Mouse (Mus musculus) embryonic facial prominence, embryonic 14.5 days (tissue): Measurements from ENCODE around the gene Cebpb. TPM values are rescaled to one million over a fixed set of nuclear protein-coding genes. Genes with fewer than 3 reads are reported as not detected.
A peak's percentile ranks its signal among the peaks of the same experiment; 100 is the strongest.
"Not testable (repeated sequence)": the region's sequence is repeated elsewhere in the genome, so short reads cannot be mapped to it uniquely, and the experiment has no call there.

ENCODE experiments used
- ATAC-seq: fragments of 200-750 bp; cut with Nextera tagmentation; 2 replicates; pipeline ENCODE4 v1.8.0; 2017; ENCODE audit warnings: low read depth, moderate number of reproducible peaks, moderate TSS enrichment
- DNase-seq: peaks from one replicate; pipeline ENCODE4 v3.0.0-alpha.2; 2015; ENCODE audit warnings: low spot score
- H3K27ac ChIP-seq: fragments of 300-500 bp; sonication (generic); replicated peaks from 2 replicates; pipeline ENCODE4 v1.5.1; 2014; ENCODE audit warnings: low read depth, mild to moderate bottlenecking, low read length, moderate library complexity
- H3K27me3 ChIP-seq: fragments of 300-500 bp; sonication (generic); replicated peaks from 2 replicates; pipeline ENCODE4 v1.6.1; 2014; ENCODE audit warnings: low read length; ENCODE audit not compliant: control insufficient read depth, insufficient read depth
- H3K36me3 ChIP-seq: fragments of 300-500 bp; sonication (generic); 2 replicates; pipeline ENCODE4 v1.6.1; 2014; ENCODE audit warnings: low read length, mixed read lengths; ENCODE audit not compliant: control insufficient read depth, insufficient read depth
- H3K4me1 ChIP-seq: fragments of 300-500 bp; sonication (generic); 2 replicates; pipeline ENCODE4 v1.6.1; 2014; ENCODE audit warnings: antibody characterized with exemption, low read length; ENCODE audit not compliant: control insufficient read depth, insufficient read depth
- H3K4me2 ChIP-seq: fragments of 300-500 bp; sonication (generic); 2 replicates; pipeline ENCODE4 v1.6.1; 2014; ENCODE audit warnings: low read depth, mild to moderate bottlenecking, low read length, moderate library complexity, mixed read lengths
- H3K4me3 ChIP-seq: fragments of 300-500 bp; sonication (generic); 2 replicates; pipeline ENCODE4 v1.5.1; 2014; ENCODE audit warnings: low read depth, mild to moderate bottlenecking, low read length
- H3K9ac ChIP-seq: fragments of 300-500 bp; sonication (generic); 2 replicates; pipeline ENCODE4 v1.6.1; 2014; ENCODE audit warnings: low read depth, mild to moderate bottlenecking, low read length, moderate library complexity, mixed read lengths
- H3K9me3 ChIP-seq: fragments of 300-500 bp; sonication (generic); 2 replicates; pipeline ENCODE4 v1.6.1; 2016; ENCODE audit warnings: low read length; ENCODE audit not compliant: control insufficient read depth
- WGBS: fragments of 180-500 bp; shearing (Covaris S2); extraction: QIAGEN DNeasy Blood & Tissue Kit; methylation state at CpG from one replicate; pipeline ENCODE4 v1.1.7; 2014; 5-methylcytosine and 5-hydroxymethylcytosine counted together
- polyA plus RNA-seq: library from polyadenylated mRNA; unstranded; fragments of >200 nt; fragmentation: Nextera tagmentation; extraction: Ambion mirVana; gene quantifications from 2 replicates; pipeline ENCODE4 v1.2.1, GENCODE M21; 2014

Gene Cebpb
- 18.1 and 30.3 TPM in 2 replicates for polyA plus RNA-seq

GRCm38 (mm10) chr2:167688498-167689451, at the start of gene Cebpb:
TSS of gene Cebpb (plus strand) at chr2:167688915.
- Histone ChIP-seq H3K9me3 (no peaks in the 10 kb centered on the region), H3K27ac (peak within 1 kb of the TSS; percentile 74), H3K4me3 (peak within 1 kb of the TSS; percentile 74), H3K4me2 (peak within 1 kb of the TSS; percentile 98), H3K27me3 (no peaks in the 10 kb centered on the region; the same call in 1 of the 2 replicates), H3K9ac (peak within 1 kb of the TSS; percentile 81), H3K36me3 (no peaks in the 10 kb centered on the region), H3K4me1 (0 out of 2 replicates have a peak, but pooled peaks cover 3% of the 10 kb centered on the region)
- ATAC-seq (peak; percentile 81), DNase-seq (peak; percentile 85)
- under 1% methylated on average over 36 of the region's 147 CpGs for WGBS

GRCm38 (mm10) chr2:167640279-167640678, 48.4 kb upstream of the Cebpb start:
- ATAC-seq (no peak), DNase-seq (no peak)
- Histone ChIP-seq H3K4me3 (no peak overlapping the region), H3K4me1 (no peaks in the 10 kb centered on the region), H3K27ac (no peak overlapping the region), H3K27me3 (no peaks in the 10 kb centered on the region), H3K36me3 (peaks cover 24% of the 10 kb centered on the region), H3K9me3 (no peaks in the 10 kb centered on the region), H3K9ac (no peak overlapping the region), H3K4me2 (no peak overlapping the region)
- WGBS = 81% methylated on average over 3 of the region's 3 CpGs

GRCm38 (mm10) chr2:167641337-167641736, 47.4 kb upstream of the Cebpb start:
- WGBS = 51% methylated on average over 8 of the region's 8 CpGs
- ATAC-seq (peak; percentile 34; the same call in 1 of the 2 replicates), DNase-seq (no peak)
- Histone ChIP-seq H3K4me2 (no peak overlapping the region), H3K27ac (no peak overlapping the region), H3K4me3 (no peak overlapping the region), H3K4me1 (no peaks in the 10 kb centered on the region), H3K9ac (no peak overlapping the region), H3K36me3 (peaks cover 30% of the 10 kb centered on the region), H3K27me3 (no peaks in the 10 kb centered on the region), H3K9me3 (no peaks in the 10 kb centered on the region)

GRCm38 (mm10) chr2:167642164-167642563, 46.6 kb upstream of the Cebpb start:
- Histone ChIP-seq H3K4me3 (no peak overlapping the region), H3K4me2 (no peak overlapping the region), H3K9ac (no peak overlapping the region), H3K4me1 (no peaks in the 10 kb centered on the region), H3K36me3 (peaks cover 35% of the 10 kb centered on the region), H3K27me3 (no peaks in the 10 kb centered on the region), H3K9me3 (no peaks in the 10 kb centered on the region), H3K27ac (no peak overlapping the region)
- DNase-seq (no peak), ATAC-seq (no peak)
- 87% methylated on average over 6 of the region's 6 CpGs for whole genome bisulfite sequencing

GRCm38 (mm10) chr2:167643356-167644052, 45.2 kb upstream of the Cebpb start:
- not testable (repeated sequence) for H3K4me3 ChIP-seq, H3K4me1 ChIP-seq, ATAC-seq, H3K4me2 ChIP-seq, H3K9me3 ChIP-seq, H3K27me3 ChIP-seq, H3K9ac ChIP-seq, DNase-seq, H3K27ac ChIP-seq
- peaks cover 46% of the 10 kb centered on the region for H3K36me3 ChIP-seq
- 78% methylated on average over 11 of the region's 13 CpGs for WGBS

- H3K4me3 ChIP-seq = no peak overlapping the region
- WGBS = 80% methylated on average over 4 of the region's 4 CpGs
- H3K36me3 ChIP-seq = peaks cover 62% of the 10 kb centered on the region
- no peaks in the 10 kb centered on the region for H3K9me3 ChIP-seq
- no peak overlapping the region for H3K9ac ChIP-seq
- H3K27ac ChIP-seq = no peak overlapping the region
- H3K4me1 ChIP-seq = no peaks in the 10 kb centered on the region
- DNase-seq = no peak
- H3K27me3 ChIP-seq = no peaks in the 10 kb centered on the region
- no peak overlapping the region for H3K4me2 ChIP-seq
- ATAC-seq = no peak
Observed at GRCm38 (mm10) chr2:167646411-167646810, 42.3 kb upstream of the Cebpb start.

- Histone ChIP-seq H3K9me3 (no peaks in the 10 kb centered on the region), H3K27me3 (no peaks in the 10 kb centered on the region), H3K36me3 (peaks cover 74% of the 10 kb centered on the region), H3K4me1 (no peaks in the 10 kb centered on the region), H3K27ac (no peak overlapping the region), H3K9ac (no peak overlapping the region), H3K4me2 (no peak overlapping the region), H3K4me3 (no peak overlapping the region)
- DNase-seq = no peak
- ATAC-seq = no peak
- 83% methylated on average over 12 of the region's 12 CpGs for WGBS
Observed at GRCm38 (mm10) chr2:167649290-167650032, 39.3 kb upstream of the Cebpb start.

GRCm38 (mm10) chr2:167651622-167652021, 37.1 kb upstream of the Cebpb start:
- H3K36me3 ChIP-seq = peaks cover 68% of the 10 kb centered on the region

More at GRCm38 (mm10) chr2:167651622-167652021, 37.1 kb upstream of the Cebpb start:
- no peak overlapping the region for H3K4me2 ChIP-seq
- ATAC-seq (no peak), DNase-seq (no peak)
- H3K9me3 ChIP-seq = no peaks in the 10 kb centered on the region
- WGBS = 82% methylated on average over 5 of the region's 9 CpGs
- H3K27me3 ChIP-seq = no peaks in the 10 kb centered on the region
- no peaks in the 10 kb centered on the region for H3K4me1 ChIP-seq
- H3K4me3 ChIP-seq = no peak overlapping the region
- no peak overlapping the region for H3K9ac ChIP-seq
- H3K27ac ChIP-seq = no peak overlapping the region
